Mouse (Mus musculus): ENCODE results near the gene Kctd20. TPM values are rescaled to one million over a fixed set of nuclear protein-coding genes. Genes with fewer than 3 reads are reported as not detected.

Gene Kctd20
- polyA plus RNA-seq (2014; fragmentation: Nextera tagmentation; extraction: Ambion mirVana) = 43.4 and 83.7 TPM in 2 replicates

DNA sequence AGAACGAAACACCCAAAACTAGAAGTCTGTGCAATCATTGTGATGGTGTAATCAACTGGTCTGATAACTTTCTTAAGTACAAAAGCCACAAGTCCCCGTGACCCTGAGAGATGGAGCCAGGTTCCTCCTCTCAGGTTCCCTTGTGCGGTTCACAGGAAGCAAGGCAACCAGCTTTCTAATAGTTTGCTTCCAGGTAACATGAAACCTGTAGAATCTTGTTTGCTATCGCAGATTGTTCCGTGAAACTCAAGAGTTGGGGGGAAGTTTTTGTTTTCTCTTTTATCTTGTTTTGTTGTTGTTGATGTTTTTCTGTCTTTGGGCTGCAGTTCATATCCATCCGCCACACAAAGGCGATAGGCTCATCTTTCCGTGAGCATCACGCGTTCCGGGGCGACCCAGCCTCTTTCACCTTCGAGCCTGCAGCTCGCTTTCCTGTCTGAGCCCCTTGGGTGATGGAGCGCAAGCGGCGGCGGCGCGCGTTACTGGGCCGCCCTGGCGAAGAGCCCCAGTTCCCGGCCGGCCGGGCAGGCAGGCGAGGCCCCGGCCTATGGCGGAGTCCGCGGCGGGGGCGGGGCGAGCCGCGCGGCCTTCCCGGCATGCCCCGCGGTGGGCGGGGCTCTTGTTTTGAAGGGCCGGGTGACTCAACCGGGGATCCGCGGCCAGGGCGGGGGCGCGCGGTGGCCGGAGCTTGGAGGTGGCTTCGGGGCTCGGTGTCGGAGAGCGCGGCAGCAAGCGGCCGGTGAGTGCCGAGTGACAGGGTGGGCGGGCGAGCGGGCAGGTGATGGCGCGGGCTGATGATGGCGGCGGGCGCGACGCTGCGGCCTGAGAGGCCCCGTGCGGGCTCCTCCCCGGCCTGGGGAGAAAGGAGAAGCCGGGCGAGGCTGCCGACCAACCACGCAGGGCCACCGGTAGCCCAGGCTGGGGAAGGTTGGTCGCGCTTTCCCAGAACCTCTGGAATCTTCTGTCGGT is at the start of gene Kctd20:
TSS of gene Kctd20 (plus strand) at position 120 of the 969 bp plus-strand sequence.
- peak; percentile 92 for ATAC-seq (ENCODE audit: low FRiP score, low TSS enrichment)
- peak within 1 kb of the TSS; percentile 80 for H3K4me3 ChIP-seq (ENCODE audit: low read length)
- peaks cover 16% of the 10 kb centered on the region for H3K4me1 ChIP-seq (ENCODE audit: control insufficient read depth, insufficient read depth, low read length)
- no peaks in the 10 kb centered on the region for H3K27me3 ChIP-seq (ENCODE audit: control insufficient read depth, insufficient read depth, low read length)
- no peaks in the 10 kb centered on the region for H3K36me3 ChIP-seq (ENCODE audit: control insufficient read depth, insufficient read depth, low read length)
- H3K27ac ChIP-seq (ENCODE audit: low read depth, low read length) = peak within 1 kb of the TSS; percentile 96
- WGBS = 1% methylated on average over 67 of the region's 80 CpGs
- peaks cover 8% of the 10 kb centered on the region; the same call in 1 of the 2 replicates for H3K9me3 ChIP-seq (ENCODE audit: control insufficient read depth, low read length)
- peak within 1 kb of the TSS; percentile 86 for H3K9ac ChIP-seq (ENCODE audit: low read depth, low read length)
- peak within 1 kb of the TSS; percentile 90 for H3K4me2 ChIP-seq (replicated peaks; ENCODE audit: low read depth, low read length)

DNA sequence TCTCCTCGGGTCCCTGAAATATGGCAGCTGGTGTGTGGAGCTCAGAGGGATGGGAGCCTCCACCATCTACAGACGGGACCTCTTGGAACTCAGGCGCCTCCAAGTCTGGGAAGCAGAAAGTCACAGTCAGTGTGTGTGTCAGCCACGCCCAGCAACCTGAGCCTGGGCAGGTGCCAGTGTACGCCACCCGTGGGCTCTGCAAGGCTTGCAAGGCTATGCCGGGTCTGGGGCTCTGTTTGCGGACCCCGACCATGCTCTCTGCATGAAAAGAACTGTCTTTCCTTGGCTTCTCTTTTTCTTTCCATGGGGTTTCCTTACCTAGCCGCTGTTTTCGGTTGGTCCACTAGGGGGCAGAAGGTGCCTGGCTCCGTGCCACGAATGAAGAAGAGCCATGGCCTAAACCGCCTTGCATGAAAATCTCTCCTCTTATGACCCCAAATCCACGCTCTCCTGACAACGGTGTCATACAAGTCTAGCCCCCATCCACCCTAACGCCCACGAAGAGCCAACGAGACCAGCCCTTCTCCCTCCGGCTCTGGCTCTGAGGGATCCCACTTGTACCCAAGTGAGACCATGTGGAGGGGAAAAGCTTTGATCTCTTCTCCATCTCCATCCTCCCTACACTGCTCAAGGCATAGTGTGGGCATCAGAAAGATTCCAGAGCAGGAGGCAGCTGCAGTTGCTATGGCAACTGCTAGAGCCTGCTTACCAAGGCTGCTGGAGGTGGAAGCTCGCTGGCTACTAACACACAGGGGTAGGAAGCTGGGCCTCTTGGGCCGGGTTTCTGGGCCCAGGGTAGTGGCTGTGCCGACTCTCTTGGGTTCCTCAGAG is 47.0 kb upstream of the Kctd20 start:
- Histone ChIP-seq H3K9ac (ENCODE audit: low read depth, low read length) (no peak overlapping the region; the same call in 1 of the 2 replicates), H3K4me2 (replicated peaks; ENCODE audit: low read depth, low read length) (no peak overlapping the region), H3K36me3 (ENCODE audit: control insufficient read depth, insufficient read depth, low read length) (no peaks in the 10 kb centered on the region), H3K9me3 (ENCODE audit: control insufficient read depth, low read length) (no peaks in the 10 kb centered on the region), H3K4me3 (ENCODE audit: low read length) (no peak overlapping the region), H3K4me1 (ENCODE audit: control insufficient read depth, insufficient read depth, low read length) (no peaks in the 10 kb centered on the region; the same call in 1 of the 2 replicates), H3K27ac (ENCODE audit: low read depth, low read length) (no peak overlapping the region), H3K27me3 (ENCODE audit: control insufficient read depth, insufficient read depth, low read length) (no peaks in the 10 kb centered on the region; the same call in 1 of the 2 replicates)
- WGBS = 36% methylated on average over 23 of the region's 23 CpGs
- no peak for ATAC-seq (ENCODE audit: low FRiP score, low TSS enrichment)

DNA sequence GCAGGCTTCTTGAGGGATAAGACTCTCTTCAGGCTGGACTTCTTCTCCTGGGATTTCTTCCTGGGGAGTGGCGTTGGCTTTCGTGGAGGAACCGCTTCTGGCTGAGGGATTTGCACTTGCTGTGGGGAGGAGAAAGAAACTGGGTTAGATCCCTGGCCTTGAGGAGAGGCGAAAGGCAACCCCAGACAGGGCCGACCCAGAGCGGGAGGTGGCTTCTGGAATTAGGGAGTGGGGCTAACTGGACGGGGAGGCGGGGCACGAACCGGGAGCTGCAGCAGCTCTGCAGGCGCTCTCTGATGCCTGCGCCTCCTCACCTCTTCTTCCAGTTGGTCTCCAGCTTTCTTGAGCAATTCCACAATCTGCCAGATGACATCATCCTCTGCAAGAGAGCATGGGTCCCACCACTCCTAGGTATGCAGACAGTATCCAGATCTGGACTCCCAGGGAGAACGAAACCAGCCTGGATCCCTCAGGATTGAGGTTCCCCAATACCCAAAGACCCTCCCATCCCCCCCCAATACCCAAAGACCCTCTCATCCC is 46.3 kb upstream of the Kctd20 start:
- no peak for ATAC-seq (ENCODE audit: low FRiP score, low TSS enrichment)
- Histone ChIP-seq H3K27ac (ENCODE audit: low read depth, low read length) (no peak overlapping the region), H3K9me3 (ENCODE audit: control insufficient read depth, low read length) (no peaks in the 10 kb centered on the region), H3K4me2 (replicated peaks; ENCODE audit: low read depth, low read length) (no peak overlapping the region), H3K27me3 (ENCODE audit: control insufficient read depth, insufficient read depth, low read length) (peaks cover 1% of the 10 kb centered on the region; the same call in 1 of the 2 replicates), H3K9ac (ENCODE audit: low read depth, low read length) (no peak overlapping the region; the same call in 1 of the 2 replicates), H3K36me3 (ENCODE audit: control insufficient read depth, insufficient read depth, low read length) (no peaks in the 10 kb centered on the region), H3K4me3 (ENCODE audit: low read length) (no peak overlapping the region), H3K4me1 (ENCODE audit: control insufficient read depth, insufficient read depth, low read length) (no peaks in the 10 kb centered on the region; the same call in 1 of the 2 replicates)
- 70% methylated on average over 13 of the region's 13 CpGs for WGBS

DNA sequence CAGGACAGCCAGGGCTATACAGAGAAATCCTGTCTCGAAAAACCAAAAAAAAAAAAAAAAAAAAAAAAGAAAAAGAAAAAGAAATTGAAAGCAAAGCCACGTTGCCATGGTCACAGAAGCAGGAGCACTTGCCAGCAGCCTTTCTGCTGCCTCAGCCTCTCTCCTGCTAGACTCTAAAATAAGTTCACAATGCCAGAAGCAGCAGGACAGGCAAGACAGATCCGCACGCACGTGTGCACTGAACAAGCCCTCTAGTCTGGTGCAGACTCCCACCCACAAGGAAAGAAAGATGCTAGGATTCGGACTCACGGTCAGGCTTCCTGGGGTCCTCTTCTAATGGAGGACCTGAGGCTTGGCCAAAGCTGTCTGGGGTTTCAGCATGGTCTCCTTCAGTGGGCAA is 43.8 kb upstream of the Kctd20 start:
- peaks cover 2% of the 10 kb centered on the region; the same call in 1 of the 2 replicates for H3K27me3 ChIP-seq (ENCODE audit: control insufficient read depth, insufficient read depth, low read length)
- H3K9me3 ChIP-seq (ENCODE audit: control insufficient read depth, low read length) = no peaks in the 10 kb centered on the region
- WGBS = 86% methylated on average over 7 of the region's 7 CpGs
- no peak overlapping the region for H3K4me2 ChIP-seq (replicated peaks; ENCODE audit: low read depth, low read length)
- H3K36me3 ChIP-seq (ENCODE audit: control insufficient read depth, insufficient read depth, low read length) = no peaks in the 10 kb centered on the region
- no peaks in the 10 kb centered on the region; the same call in 1 of the 2 replicates for H3K4me1 ChIP-seq (ENCODE audit: control insufficient read depth, insufficient read depth, low read length)
- H3K27ac ChIP-seq (ENCODE audit: low read depth, low read length) = no peak overlapping the region
- no peak for ATAC-seq (ENCODE audit: low FRiP score, low TSS enrichment)
- H3K4me3 ChIP-seq (ENCODE audit: low read length) = no peak overlapping the region
- no peak overlapping the region for H3K9ac ChIP-seq (ENCODE audit: low read depth, low read length)

DNA sequence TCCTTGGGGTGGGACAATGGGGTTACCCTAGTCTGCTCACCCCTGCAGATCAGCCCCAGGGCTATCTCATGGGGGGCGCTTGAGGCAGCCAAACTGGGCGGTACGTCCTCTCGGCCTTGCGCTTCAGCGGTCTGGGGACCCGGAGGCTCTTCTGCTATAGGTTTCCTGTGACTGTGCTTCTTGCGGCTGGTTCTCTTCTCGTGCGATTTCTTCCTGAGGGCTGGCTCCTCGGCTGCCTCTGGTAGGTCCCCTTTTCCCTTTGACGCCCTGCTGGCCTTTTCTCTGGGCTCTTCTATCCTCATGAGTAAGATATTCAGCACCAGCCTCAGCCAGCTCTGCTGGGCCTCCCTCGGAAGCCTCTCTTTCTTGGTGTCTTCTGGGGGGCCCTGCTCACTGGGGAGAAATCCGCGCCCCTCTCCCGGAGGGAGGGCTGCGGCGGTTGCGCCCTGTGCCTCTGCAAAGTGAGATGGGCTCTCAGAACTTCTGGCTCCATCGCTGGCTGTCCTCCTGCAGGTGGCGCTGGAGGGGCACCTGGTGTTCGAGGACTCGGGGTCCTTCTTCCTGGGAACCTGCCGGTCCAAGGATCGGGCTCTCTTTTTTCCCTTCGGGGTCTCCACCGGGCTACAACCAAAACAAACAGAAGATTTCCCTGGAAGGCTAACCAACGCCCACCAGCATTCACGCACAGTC is 42.4 kb upstream of the Kctd20 start:
- Histone ChIP-seq H3K27me3 (ENCODE audit: control insufficient read depth, insufficient read depth, low read length) (peaks cover 2% of the 10 kb centered on the region; the same call in 1 of the 2 replicates), H3K9ac (ENCODE audit: low read depth, low read length) (peak overlapping the region; percentile 48), H3K36me3 (ENCODE audit: control insufficient read depth, insufficient read depth, low read length) (no peaks in the 10 kb centered on the region), H3K4me3 (ENCODE audit: low read length) (peak overlapping the region; percentile 28), H3K27ac (ENCODE audit: low read depth, low read length) (no peak overlapping the region), H3K9me3 (ENCODE audit: control insufficient read depth, low read length) (no peaks in the 10 kb centered on the region), H3K4me2 (replicated peaks; ENCODE audit: low read depth, low read length) (peak overlapping the region; percentile 60), H3K4me1 (ENCODE audit: control insufficient read depth, insufficient read depth, low read length) (no peaks in the 10 kb centered on the region; the same call in 1 of the 2 replicates)
- ATAC-seq (ENCODE audit: low FRiP score, low TSS enrichment) = peak; percentile 37
- 5% methylated on average over 29 of the region's 29 CpGs for WGBS

DNA sequence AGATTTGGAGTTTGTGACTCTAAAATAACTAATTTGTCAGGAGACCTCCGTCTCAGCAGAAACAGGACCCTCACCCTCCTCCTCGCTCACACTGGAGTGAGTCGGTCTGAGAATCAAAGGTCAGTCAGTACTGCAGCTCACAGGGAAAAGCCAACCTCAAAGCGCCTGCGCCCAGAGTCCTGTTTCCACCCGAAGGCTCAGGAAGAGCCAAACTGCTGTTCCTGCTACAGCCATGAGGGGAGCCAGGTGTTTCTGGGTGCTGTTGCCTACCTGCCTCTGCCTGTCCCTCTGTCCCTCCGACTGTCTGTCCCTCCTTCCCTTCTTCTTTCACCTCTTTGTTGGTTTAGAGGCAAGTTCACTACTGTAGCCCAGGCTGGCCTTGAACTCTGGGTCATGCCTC is 41.6 kb upstream of the Kctd20 start:
- Histone ChIP-seq H3K4me3 (ENCODE audit: low read length) (peak overlapping the region; percentile 28; the same call in 1 of the 2 replicates), H3K9ac (ENCODE audit: low read depth, low read length) (peak overlapping the region; percentile 48; the same call in 1 of the 2 replicates), H3K36me3 (ENCODE audit: control insufficient read depth, insufficient read depth, low read length) (no peaks in the 10 kb centered on the region), H3K27ac (ENCODE audit: low read depth, low read length) (no peak overlapping the region), H3K27me3 (ENCODE audit: control insufficient read depth, insufficient read depth, low read length) (peaks cover 2% of the 10 kb centered on the region; the same call in 1 of the 2 replicates), H3K9me3 (ENCODE audit: control insufficient read depth, low read length) (no peaks in the 10 kb centered on the region), H3K4me1 (ENCODE audit: control insufficient read depth, insufficient read depth, low read length) (no peaks in the 10 kb centered on the region; the same call in 1 of the 2 replicates), H3K4me2 (replicated peaks; ENCODE audit: low read depth, low read length) (peak overlapping the region; percentile 60)
- no peak for ATAC-seq (ENCODE audit: low FRiP score, low TSS enrichment)
- 26% methylated on average over 7 of the region's 7 CpGs for WGBS

DNA sequence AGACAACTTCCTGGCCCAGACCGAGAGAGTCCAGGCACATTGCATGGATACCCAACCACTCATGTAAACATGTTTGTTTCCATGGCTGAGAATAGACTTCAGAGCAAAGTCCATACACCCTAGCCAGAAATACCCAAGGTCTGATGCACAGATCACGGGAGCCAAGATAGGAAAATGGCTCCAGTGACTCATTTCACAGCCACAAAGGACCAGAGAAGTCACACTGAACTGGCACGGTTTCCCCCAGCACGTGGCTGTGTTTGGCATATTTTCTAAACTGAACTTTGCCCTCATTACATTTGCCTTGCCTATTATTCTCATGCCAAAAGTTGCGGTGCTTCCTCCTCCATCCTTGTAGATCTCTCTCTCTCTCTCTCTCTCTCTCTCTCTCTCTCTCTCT is 38.5 kb upstream of the Kctd20 start:
- Histone ChIP-seq H3K4me3 (ENCODE audit: low read length) (no peak overlapping the region), H3K27me3 (ENCODE audit: control insufficient read depth, insufficient read depth, low read length) (peaks cover 2% of the 10 kb centered on the region; the same call in 1 of the 2 replicates), H3K9me3 (ENCODE audit: control insufficient read depth, low read length) (no peaks in the 10 kb centered on the region), H3K36me3 (ENCODE audit: control insufficient read depth, insufficient read depth, low read length) (no peaks in the 10 kb centered on the region), H3K4me2 (replicated peaks; ENCODE audit: low read depth, low read length) (no peak overlapping the region), H3K9ac (ENCODE audit: low read depth, low read length) (no peak overlapping the region), H3K27ac (ENCODE audit: low read depth, low read length) (no peak overlapping the region), H3K4me1 (ENCODE audit: control insufficient read depth, insufficient read depth, low read length) (no peaks in the 10 kb centered on the region; the same call in 1 of the 2 replicates)
- 79% methylated on average over 5 of the region's 5 CpGs for WGBS
- ATAC-seq (ENCODE audit: low FRiP score, low TSS enrichment) = no peak

DNA sequence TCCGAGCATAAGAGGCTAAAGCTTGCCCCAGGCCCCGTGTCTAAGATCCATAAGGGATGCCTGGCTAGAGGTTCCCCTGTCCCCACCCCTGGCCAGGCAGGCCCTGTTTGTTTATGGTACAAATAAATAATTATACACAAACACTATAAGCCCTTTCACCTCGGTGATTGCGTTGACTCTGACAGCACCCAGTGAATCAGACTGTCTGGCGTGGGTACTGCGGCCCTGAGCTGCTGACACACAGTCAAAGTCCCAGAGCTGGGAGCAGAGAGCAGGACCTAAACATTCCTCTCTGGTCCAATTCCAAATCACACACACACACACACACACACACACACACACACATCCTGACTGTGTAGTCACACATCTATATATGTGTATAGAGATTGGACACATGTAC is 37.8 kb upstream of the Kctd20 start:
- no peak overlapping the region for H3K4me3 ChIP-seq (ENCODE audit: low read length)
- WGBS = 77% methylated on average over 6 of the region's 6 CpGs

More for the DNA sequence above, 37.8 kb upstream of the Kctd20 start:
- ATAC-seq (ENCODE audit: low FRiP score, low TSS enrichment) = no peak
- no peak overlapping the region for H3K27ac ChIP-seq (ENCODE audit: low read depth, low read length)
- H3K9ac ChIP-seq (ENCODE audit: low read depth, low read length) = no peak overlapping the region
- no peaks in the 10 kb centered on the region for H3K36me3 ChIP-seq (ENCODE audit: control insufficient read depth, insufficient read depth, low read length)
- H3K27me3 ChIP-seq (ENCODE audit: control insufficient read depth, insufficient read depth, low read length) = peaks cover 2% of the 10 kb centered on the region; the same call in 1 of the 2 replicates
- no peaks in the 10 kb centered on the region; the same call in 1 of the 2 replicates for H3K4me1 ChIP-seq (ENCODE audit: control insufficient read depth, insufficient read depth, low read length)
- H3K4me2 ChIP-seq (replicated peaks; ENCODE audit: low read depth, low read length) = no peak overlapping the region
- no peaks in the 10 kb centered on the region for H3K9me3 ChIP-seq (ENCODE audit: control insufficient read depth, low read length)
